Mouse (Mus musculus): ENCODE results near the gene Rgma.

GRCm38 (mm10) chr7:73424243-73424642 lies 48.9 kb downstream of the Rgma start:
- TF ChIP-seq CTCF (IDR thresholded peaks at IDR 0.05), result no peak
- no peak for TF ChIP-seq EP300 (IDR thresholded peaks at IDR 0.05)
